Mouse (Mus musculus) ES-Bruce4 (cell line): ENCODE results near the gene Mvb12b.

ENCODE experiments used
- CTCF ChIP-seq: IDR thresholded peaks from one replicate; pipeline ENCODE4 v1.8.1; 2011; ENCODE audit warnings: low read depth, low read length
- POLR2A ChIP-seq: IDR thresholded peaks from one replicate; pipeline ENCODE4 v1.8.1; 2011; ENCODE audit warnings: low read length; ENCODE audit not compliant: insufficient read depth

GRCm38 (mm10) chr2:33770526-33771130 lies 117.1 kb downstream of the Mvb12b start:
- TF ChIP-seq CTCF (no peak), POLR2A (no peak)
